Mouse (Mus musculus): ENCODE results near the gene Lifr.

Lifr gene

GRCm38 (mm10) chr15:7090211-7090765 is at the start of gene Lifr:
Gene Lifr (plus strand): TSS chr15:7090614.
- no peak for DNase-seq (ENCODE audit: low spot score)

GRCm38 (mm10) chr15:7044081-7044749 is 46.2 kb upstream of the Lifr start:
- DNase-seq (ENCODE audit: low spot score): no peak

GRCm38 (mm10) chr15:7045056-7045455 is 45.4 kb upstream of the Lifr start:
- no peak for DNase-seq (ENCODE audit: low spot score)

- DNase-seq (ENCODE audit: low spot score): no peak
These were observed 42.5 kb upstream of the Lifr start for GRCm38 (mm10) chr15:7047931-7048330.

GRCm38 (mm10) chr15:7048916-7049315 is 41.5 kb upstream of the Lifr start:
- DNase-seq (ENCODE audit: low spot score): no peak

GRCm38 (mm10) chr15:7051666-7052065 is 38.7 kb upstream of the Lifr start:
- no peak for DNase-seq (ENCODE audit: low spot score)

- no peak for DNase-seq (ENCODE audit: low spot score)
These were observed 38.3 kb upstream of the Lifr start for GRCm38 (mm10) chr15:7052117-7052516.

- no peak for DNase-seq (ENCODE audit: low spot score)
These were observed 33.6 kb upstream of the Lifr start for GRCm38 (mm10) chr15:7056851-7057250.

GRCm38 (mm10) chr15:7060522-7060921 is 29.9 kb upstream of the Lifr start:
- no peak for DNase-seq (ENCODE audit: low spot score)

GRCm38 (mm10) chr15:7061995-7062697 is 28.3 kb upstream of the Lifr start:
- DNase-seq (ENCODE audit: low spot score): no peak

GRCm38 (mm10) chr15:7062698-7063009 is 27.8 kb upstream of the Lifr start:
- no peak for DNase-seq (ENCODE audit: low spot score)

- DNase-seq (ENCODE audit: low spot score): no peak
These were observed 26.7 kb upstream of the Lifr start for GRCm38 (mm10) chr15:7063521-7064240.

GRCm38 (mm10) chr15:7064992-7065523 is 25.4 kb upstream of the Lifr start:
- DNase-seq (ENCODE audit: low spot score): no peak

- DNase-seq (ENCODE audit: low spot score): no peak
These were observed 24.8 kb upstream of the Lifr start for GRCm38 (mm10) chr15:7065624-7066023.

- DNase-seq (ENCODE audit: low spot score): no peak
These were observed 23.7 kb upstream of the Lifr start for GRCm38 (mm10) chr15:7066752-7067151.

- no peak for DNase-seq (ENCODE audit: low spot score)
These were observed 21.0 kb upstream of the Lifr start for GRCm38 (mm10) chr15:7069374-7069773.

GRCm38 (mm10) chr15:7070199-7070794 is 20.1 kb upstream of the Lifr start:
- DNase-seq (ENCODE audit: low spot score): no peak

GRCm38 (mm10) chr15:7073269-7073668 is 17.1 kb upstream of the Lifr start:
- DNase-seq (ENCODE audit: low spot score): no peak

GRCm38 (mm10) chr15:7075185-7075584 is 15.2 kb upstream of the Lifr start:
- DNase-seq (ENCODE audit: low spot score): no peak

- no peak for DNase-seq (ENCODE audit: low spot score)
These were observed 12.1 kb upstream of the Lifr start for GRCm38 (mm10) chr15:7078356-7078755.

GRCm38 (mm10) chr15:7079631-7080337 is 10.6 kb upstream of the Lifr start:
- DNase-seq (ENCODE audit: low spot score): no peak

Measured in ovary, postnatal 10 days (tissue).